Mouse (Mus musculus) brain, embryonic 14.5 days (tissue): ENCODE measurements at regions not wholly inside any gene's neighbourhood (a gene's known extent, or its start where the extent isn't known, plus 50 kb on each side); places are given as distances from the start of the nearest gene placed in this dataset.

Experiments used
- CTCF ChIP-seq: fragments of 200-500 bp; IDR thresholded peaks from 2 replicates; pipeline ENCODE4 v1.5.1; 2012; ENCODE audit warnings: inconsistent platforms, mild to moderate bottlenecking, moderate library complexity, borderline replicate concordance; ENCODE audit not compliant: insufficient read depth, insufficient read length; ENCODE audit errors: extremely low read depth
- POLR2A ChIP-seq: fragments of 200-500 bp; IDR thresholded peaks from 2 replicates; pipeline ENCODE4 v1.6.1; 2012; ENCODE audit warnings: mild to moderate bottlenecking, inconsistent platforms, borderline replicate concordance; ENCODE audit not compliant: poor library complexity, insufficient read depth, insufficient read length, severe bottlenecking; ENCODE audit errors: extremely low read depth

DNA sequence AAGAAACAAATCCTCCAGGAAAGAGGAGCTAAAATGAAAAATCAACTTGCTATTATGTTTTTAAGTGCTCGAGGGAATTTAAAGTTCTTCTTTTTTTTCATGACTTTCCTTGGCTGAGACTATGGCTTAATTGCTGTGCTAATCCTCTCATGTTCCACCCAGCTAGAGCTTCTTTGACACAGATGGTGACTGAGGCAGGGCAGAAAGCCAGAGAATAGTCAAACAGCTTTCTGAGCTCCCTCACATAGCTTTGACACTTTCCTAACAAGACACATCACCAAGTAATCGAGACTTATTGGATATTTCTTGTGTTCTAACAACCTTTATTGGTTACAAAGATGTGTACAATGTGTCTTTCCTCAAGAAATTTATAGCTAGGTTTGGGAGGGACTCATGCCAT, 1033.0 kb downstream of the Gsdmc2 start:
- TF ChIP-seq CTCF, result no peak
- no peak for TF ChIP-seq POLR2A
